Mouse (Mus musculus): ENCODE measurements around the gene Ccr7.

Ccr7 gene

DNA sequence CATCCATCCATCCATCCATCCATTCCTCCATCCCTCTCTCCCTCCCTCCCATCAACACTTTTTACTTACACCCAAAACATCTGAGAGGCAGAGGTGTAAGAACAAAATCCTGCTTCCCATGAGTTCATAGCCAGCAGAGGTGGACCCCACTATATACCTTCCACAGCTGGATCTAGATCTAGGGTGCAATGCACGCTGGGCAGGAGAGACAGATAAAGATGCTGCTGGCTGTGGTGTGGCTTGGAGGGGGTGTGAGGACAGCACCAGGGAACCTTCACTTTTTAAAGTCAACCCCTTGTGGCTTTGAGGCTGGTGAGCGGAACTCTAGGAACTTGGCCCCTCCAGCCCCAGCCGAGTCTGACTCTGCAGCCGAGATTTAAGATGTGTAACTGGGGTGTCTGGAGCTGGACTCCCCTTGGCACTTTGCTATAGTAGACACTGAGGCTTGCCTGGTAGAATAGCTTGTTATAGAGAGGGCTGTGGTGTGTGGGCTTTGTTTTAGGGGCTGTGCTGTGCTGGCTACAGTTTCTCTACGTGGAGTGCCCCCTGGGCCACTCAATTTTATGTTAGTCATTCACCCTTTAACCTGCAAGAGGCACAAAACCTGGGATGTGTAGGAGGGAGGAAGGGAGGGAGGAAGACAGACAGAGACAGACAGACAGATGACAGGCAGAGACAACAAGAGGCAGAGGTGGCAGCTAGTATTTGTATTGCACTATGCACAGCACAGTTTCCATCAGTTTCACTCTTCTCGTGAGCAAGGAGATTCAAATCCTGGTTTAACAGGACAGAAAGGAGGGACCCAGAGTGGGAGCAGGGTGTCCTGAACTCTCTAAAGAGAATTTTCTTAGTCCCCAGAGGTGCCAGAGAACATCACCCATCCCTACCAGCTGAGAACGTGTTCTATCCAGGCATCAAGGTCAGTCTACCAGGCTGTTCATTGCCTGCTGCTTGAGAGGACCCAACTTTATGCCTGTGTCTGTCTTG, 817 bp downstream of the Ccr7 start:
- no peak for DNase-seq (ENCODE audit: low read depth, low spot score)

DNA sequence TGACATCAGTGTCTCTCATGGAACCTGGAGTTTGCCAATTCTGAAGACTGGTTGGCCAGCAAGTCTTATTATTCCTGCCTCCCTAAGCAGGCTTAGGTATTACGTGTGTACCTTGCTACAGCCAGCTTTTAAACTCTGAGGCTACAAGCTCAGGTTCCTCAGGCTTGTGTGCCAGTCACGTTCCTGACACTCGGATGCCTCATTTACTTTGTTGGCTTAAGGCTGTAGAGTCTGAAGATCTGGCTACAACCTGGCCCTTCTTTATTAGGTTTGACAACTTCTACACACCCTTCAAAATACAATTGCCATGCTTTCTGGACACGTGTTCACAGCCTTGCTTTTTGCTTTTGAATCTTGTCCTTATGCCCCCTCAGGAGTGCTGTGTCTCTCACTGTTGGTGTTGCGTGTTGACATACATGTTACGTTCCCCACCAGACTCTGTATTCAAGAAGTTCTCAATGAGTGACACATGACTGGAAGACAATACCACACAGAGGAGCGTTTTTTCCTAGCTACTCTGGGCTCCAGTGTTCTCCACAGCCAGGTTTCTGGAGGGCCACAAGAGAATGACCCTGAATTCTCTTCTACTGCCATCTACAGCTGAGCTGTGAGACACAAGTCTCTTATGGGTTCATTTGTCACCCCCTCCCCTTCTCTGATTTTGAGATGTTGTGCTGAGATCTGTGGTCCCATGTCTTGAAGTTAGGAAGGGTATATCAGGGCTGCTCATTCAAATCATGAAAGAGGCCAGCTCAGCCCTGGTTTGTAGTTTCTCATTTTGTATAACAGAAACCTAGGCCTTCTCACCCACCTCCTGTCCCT, 2.3 kb downstream of the Ccr7 start:
- DNase-seq (ENCODE audit: low read depth, low spot score), result no peak

GRCm38 (mm10) chr11:99151333-99151930, 3.4 kb downstream of the Ccr7 start:
- no peak for DNase-seq (ENCODE audit: low read depth, low spot score)

DNA sequence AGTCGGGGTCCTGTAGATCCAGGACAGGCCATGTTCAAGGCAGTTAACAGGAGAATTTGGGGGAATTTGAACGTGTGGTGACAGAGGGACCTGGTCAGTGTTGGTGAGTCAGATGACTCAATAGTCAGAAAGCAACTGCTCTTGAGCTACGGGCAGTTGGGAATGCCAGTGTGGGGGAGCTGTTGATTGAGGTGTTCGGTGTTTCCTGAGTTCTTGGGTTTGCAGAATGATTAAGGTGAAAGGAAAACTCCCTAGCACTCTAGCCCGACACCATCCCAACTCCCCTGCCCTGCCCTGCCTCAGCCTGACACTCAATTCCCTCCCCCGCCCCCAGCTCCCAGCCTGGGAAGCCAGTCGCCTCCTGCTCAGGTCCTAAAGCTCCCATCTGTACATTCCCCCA, 4.0 kb downstream of the Ccr7 start:
- DNase-seq (ENCODE audit: low read depth, low spot score), result no peak

DNA sequence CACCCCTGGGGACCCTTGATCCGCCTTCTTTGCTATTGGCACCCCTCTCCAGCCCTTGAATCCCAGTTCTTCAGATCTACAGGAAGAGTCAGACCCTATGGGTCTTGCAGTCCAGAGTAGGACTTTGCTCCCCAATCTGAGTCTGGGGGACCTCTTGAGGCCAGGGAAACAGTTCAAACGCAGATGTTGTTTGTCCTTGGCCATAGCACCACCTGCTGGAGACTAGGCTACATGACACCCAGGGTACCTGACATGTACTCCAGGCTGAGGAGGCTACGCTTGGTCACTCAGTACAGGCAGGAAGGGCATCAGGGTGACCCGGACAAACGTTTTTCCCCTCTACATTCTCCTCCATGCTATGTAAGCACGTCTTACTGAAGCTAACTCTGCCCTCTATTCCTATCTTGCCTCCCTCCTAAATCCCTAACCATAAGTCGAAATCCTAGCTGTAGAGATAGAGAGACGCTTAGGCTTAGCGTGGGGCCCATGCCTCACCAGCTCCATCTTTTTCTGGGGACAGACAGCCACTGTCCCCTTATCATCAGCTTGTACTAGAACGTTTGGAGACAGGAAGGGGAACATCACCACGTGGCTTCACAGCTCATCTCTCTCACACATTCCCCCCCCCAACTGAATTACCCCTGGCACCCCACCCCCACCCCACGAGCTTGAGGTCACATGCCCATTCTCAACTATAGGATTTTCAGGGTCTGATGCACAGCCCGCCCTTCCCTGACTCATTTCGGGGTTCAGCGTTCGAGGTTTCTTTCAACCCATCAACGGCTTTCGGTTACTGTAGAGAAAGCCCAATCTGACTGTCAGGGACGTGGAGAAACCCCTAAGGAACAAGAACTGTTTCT, 4.7 kb downstream of the Ccr7 start:
- DNase-seq (ENCODE audit: low read depth, low spot score), result peak; percentile 59

DNA sequence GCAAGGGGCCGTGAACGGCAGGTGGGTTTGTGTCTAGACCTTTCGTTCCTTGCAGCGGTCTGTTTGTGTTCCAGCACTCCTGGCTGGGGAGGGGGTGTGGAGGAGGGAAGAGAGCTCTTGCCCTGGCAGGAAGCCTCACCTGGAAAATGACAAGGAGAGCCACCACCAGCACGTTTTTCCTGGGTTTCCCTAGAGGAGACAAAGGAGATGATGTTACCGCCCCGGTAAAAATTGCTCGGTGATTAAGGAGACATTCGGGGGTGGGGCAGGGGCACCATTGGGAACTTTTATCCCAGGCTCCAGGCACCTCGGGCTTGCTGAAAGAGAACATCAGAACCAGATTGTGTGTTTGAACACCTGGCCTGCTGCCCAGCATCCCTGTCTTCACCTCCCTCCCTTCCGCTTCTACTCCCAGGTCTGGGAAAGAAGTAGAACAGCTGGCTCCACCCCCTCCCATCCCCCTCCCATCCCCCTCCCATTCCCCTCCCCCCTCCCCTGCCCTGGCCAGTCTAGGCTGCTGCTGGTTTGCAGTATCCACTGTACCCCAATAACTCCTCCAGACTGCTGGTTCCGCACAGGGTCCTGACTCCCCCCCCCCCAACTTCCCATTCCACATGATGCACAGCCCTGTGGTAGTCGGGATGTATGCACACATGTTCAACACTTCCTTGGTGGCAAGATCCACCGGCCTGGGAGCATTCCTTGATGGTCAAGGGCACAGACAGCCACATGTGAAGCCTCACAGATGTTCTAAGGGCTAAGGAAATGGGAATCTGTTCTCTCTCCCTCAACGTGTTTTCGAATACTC, 5.8 kb downstream of the Ccr7 start:
- no peak for DNase-seq (ENCODE audit: low read depth, low spot score)

DNA sequence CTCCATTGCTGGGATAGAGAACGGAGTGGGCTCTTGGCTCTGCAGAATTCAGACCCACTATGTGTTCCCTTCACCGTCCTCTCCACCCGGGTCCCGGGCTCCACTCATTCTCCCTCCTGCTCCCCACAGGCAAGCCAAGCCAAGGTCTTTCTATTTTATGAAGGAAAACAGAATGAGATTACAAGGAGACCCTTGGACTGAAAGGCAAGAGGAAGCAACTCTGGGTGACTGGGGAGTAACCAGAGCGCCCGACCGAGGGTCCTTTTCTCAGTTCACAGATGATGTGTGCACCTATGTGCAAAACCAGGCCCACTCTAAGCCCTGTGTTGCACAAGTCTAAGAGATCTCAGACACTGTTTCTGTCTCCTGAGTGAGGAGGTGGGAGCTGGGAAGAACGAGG, 6.5 kb downstream of the Ccr7 start:
- DNase-seq (ENCODE audit: low read depth, low spot score), result no peak

DNA sequence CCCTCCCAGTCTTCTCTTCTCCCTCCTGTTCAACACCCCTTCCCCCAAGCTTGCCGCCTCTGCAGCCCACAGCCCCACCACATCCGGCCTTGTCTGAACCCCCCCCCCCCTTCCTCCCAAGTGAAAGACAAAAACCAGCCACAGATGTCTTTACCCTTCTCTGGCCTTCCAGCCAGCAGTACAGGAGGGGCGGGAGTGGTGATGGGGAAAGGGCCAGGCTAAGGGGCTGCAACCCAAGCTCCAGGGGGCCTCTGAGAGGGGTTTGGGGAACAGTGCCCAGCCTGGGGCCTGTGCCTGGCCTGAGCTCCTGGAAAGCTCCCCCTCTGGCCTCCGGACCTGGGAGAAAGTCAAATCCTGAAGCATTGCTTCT, 7.0 kb downstream of the Ccr7 start:
- DNase-seq (ENCODE audit: low read depth, low spot score), result no peak

DNA sequence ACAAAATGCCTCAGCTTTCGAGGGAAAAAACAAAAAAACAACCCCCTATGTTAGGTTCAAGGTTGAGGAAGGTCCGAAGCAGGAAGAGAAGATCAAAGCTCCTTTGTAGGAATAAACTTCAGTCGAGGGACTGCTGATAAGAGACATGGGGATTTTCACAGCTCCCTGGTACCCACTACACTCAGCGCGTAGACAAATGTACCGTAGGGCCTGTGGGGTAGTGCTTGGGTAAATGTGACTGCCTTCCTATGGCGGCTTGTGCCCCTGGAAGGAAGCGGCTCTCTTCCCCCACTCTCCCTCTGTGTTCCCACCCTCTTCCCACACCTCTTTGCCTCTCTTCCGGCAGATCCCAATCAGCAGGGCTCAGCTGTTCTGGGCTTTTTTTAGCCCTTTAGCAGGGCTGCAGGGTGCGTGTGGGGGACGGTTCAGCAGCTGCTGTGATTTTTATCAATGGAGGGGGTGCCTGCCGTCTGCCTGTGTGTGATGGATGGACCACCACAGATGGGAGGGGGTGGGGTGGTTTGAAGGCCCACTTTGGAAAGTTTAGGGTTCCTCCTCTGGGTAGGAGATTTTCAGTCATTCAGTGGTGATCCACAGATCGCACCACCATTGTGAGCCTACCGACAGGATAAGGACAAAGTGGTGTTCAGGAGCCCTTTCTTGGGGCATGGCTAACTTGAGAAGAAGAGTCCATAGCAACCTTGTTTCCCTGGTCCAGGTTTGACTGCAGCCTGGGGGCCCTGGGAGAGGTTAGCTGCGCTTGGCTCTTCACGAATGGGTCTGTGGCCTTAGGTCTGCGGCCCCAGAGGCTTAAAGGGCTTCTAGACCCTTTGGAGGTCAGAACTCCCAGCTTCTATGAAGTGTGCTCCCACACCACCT, 7.6 kb downstream of the Ccr7 start:
- no peak for DNase-seq (ENCODE audit: low read depth, low spot score)

GRCm38 (mm10) chr11:99146558-99146957, 8.3 kb downstream of the Ccr7 start:
- DNase-seq (ENCODE audit: low read depth, low spot score), result no peak

DNA sequence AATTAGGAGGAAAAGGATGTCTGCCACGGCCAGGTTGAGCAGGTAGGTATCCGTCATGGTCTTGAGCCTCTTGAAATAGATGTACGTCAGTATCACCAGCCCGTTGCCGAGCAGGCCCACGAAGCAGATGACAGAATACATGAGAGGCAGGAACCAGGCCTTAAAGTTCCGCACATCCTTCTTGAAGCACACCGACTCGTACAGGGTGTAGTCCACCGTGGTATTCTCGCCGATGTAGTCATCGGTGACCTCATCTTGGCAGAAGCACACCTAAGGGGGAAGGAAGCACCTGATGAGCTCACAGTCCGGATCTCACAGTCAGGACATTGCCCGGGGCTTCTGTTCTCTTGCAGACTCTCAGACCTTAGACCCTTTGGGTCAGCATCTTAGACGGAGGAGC, 9.1 kb downstream of the Ccr7 start:
- DNase-seq (ENCODE audit: low read depth, low spot score), result no peak

GRCm38 (mm10) chr11:99144940-99145339, 9.9 kb downstream of the Ccr7 start:
- no peak for DNase-seq (ENCODE audit: low read depth, low spot score)

- DNase-seq (ENCODE audit: low read depth, low spot score), result no peak
Observed at GRCm38 (mm10) chr11:99144456-99144855, 10.4 kb downstream of the Ccr7 start.

GRCm38 (mm10) chr11:99143123-99144082, 11.5 kb downstream of the Ccr7 start:
- DNase-seq (ENCODE audit: low read depth, low spot score), result no peak

GRCm38 (mm10) chr11:99142493-99143095, 12.3 kb downstream of the Ccr7 start:
- DNase-seq (ENCODE audit: low read depth, low spot score), result no peak

DNA sequence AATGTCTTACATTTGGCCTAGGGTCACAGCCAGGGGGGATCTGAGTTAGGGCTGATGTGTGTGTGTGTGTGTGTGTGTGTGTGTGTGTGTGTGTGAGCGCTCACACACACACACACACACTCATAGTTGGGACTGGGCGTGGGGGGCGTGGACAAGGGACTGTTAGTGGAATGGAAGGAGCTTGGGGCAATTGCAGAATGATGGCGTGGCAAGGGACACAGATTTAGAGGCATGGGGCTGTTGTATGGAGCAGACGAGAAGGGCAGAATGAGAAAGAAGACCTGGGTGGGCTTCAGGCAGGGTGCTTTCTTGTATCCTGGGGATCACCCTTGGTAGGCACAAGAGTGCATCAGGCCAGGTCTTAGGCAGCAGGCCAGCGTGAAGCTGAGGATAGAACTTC, 12.8 kb downstream of the Ccr7 start:
- DNase-seq (ENCODE audit: low read depth, low spot score), result no peak

DNA sequence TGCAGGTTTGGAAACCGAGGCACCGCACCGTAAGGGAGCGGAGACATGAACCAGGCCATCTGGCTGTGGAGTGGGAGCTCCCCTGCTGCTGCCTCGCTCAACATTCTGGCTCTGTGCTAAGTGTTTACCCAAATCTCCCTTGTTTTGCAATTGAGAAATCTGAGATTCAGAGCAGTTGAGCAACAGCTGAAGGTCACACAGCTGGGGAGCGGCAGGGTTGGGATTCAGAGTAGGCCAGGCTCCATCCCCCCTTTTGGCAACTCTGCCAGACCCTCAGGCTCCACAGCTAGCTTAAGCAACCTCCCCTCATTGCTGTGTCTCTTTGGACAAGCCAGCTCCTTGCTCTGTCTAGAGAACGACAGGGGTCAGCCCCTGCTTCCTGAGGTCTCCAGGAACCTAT, 13.3 kb downstream of the Ccr7 start:
- peak; percentile 55 for DNase-seq (ENCODE audit: low read depth, low spot score)

DNA sequence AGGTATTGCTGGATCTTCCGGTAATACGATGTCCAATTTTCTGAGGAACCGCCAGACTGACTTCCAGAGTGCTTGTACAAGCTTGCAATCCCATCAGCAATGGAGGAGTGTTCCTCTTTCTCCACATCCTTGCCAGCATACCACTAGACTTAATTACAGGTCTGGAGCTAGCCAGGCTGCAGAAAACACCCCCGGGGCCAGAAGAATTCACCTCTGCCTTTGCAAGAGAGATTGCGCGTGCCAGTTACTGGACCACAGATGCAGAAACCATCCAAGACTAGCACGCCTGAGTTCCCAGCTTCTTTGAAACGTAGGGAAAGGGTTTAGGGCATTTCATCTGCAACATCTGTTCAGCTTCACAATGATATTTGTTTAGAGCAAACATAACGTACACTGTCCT, 15.9 kb downstream of the Ccr7 start:
- no peak for DNase-seq (ENCODE audit: low read depth, low spot score)
